Mouse (Mus musculus) liver, postnatal 0 days (tissue): ENCODE measurements around the gene Gm20388. TPM values are rescaled to one million over a fixed set of nuclear protein-coding genes. Genes with fewer than 3 reads are reported as not detected.
A peak's percentile ranks its signal among the peaks of the same experiment; 100 is the strongest.

ENCODE experiments used
- ATAC-seq: fragments of 200-750 bp; cut with Nextera tagmentation; 2 replicates; pipeline ENCODE4 v1.8.0; 2017; ENCODE audit warnings: mild to moderate bottlenecking, moderate library complexity
- DNase-seq: peaks from one replicate; pipeline ENCODE4 v3.0.0-alpha.2; 2016
- H3K27ac ChIP-seq: fragments of 300-500 bp; sonication (generic); 2 replicates; pipeline ENCODE4 v1.5.1; 2014; ENCODE audit warnings: antibody characterized with exemption, moderate library complexity, mild to moderate bottlenecking, low read depth
- H3K27me3 ChIP-seq: fragments of 300-500 bp; sonication (generic); 2 replicates; pipeline ENCODE4 v1.6.1; 2014; ENCODE audit warnings: low read length, control low read depth, mixed read lengths; ENCODE audit not compliant: insufficient read depth
- H3K36me3 ChIP-seq: fragments of 300-500 bp; sonication (generic); replicated peaks from 2 replicates; pipeline ENCODE4 v1.6.1; 2014; ENCODE audit warnings: mild to moderate bottlenecking, control low read depth, low read length, moderate library complexity, mixed read lengths; ENCODE audit not compliant: insufficient read depth
- H3K4me1 ChIP-seq: fragments of 300-500 bp; sonication (generic); 2 replicates; pipeline ENCODE4 v1.6.1; 2014; ENCODE audit warnings: antibody characterized with exemption, mild to moderate bottlenecking, control low read depth; ENCODE audit not compliant: insufficient read depth
- H3K4me2 ChIP-seq: fragments of 300-500 bp; sonication (generic); 2 replicates; pipeline ENCODE4 v1.6.1; 2014; ENCODE audit warnings: low read depth, mild to moderate bottlenecking, low read length, moderate library complexity, mixed read lengths
- H3K4me3 ChIP-seq: fragments of 300-500 bp; sonication (generic); 2 replicates; pipeline ENCODE4 v1.5.1; 2014; ENCODE audit warnings: low read depth, low read length
- H3K9ac ChIP-seq: fragments of 300-500 bp; sonication (generic); replicated peaks from 2 replicates; pipeline ENCODE4 v1.6.1; 2014; ENCODE audit warnings: mild to moderate bottlenecking, moderate library complexity
- H3K9me3 ChIP-seq: fragments of 300-500 bp; sonication (generic); 2 replicates; pipeline ENCODE4 v1.6.1; 2016; ENCODE audit warnings: mild to moderate bottlenecking, control low read depth, low read length, mixed read lengths
- CTCF ChIP-seq: sonication (generic); IDR thresholded peaks from 2 replicates; pipeline ENCODE4 v1.5.1; 2016; ENCODE audit warnings: antibody characterized with exemption, low read depth
- EP300 ChIP-seq: IDR thresholded peaks from 2 replicates; pipeline ENCODE4 v1.6.1; 2016; ENCODE audit warnings: antibody characterized with exemption, low read depth, mild to moderate bottlenecking
- WGBS: fragments of 180-500 bp; shearing (Covaris S2); extraction: QIAGEN DNeasy Blood & Tissue Kit; methylation state at CpG from one replicate; pipeline ENCODE4 v1.1.7; 2014; ENCODE audit not compliant: insufficient replicate concordance; 5-methylcytosine and 5-hydroxymethylcytosine counted together
- polyA plus RNA-seq: library from polyadenylated mRNA; unstranded; fragments of >200 nt; fragmentation: Nextera tagmentation; extraction: Ambion mirVana; gene quantifications from 2 replicates; pipeline ENCODE4 v1.2.1, GENCODE M21; 2015

Gene Gm20388
- polyA plus RNA-seq, 1 experiment from 2014 or later = not detected

- Histone ChIP-seq H3K27ac (no peak overlapping the region), H3K4me2 (no peak overlapping the region), H3K9ac (no peak overlapping the region), H3K27me3 (peaks cover 8% of the 10 kb centered on the region), H3K36me3 (no peaks in the 10 kb centered on the region), H3K9me3 (no peaks in the 10 kb centered on the region), H3K4me3 (no peak overlapping the region), H3K4me1 (peaks cover 41% of the 10 kb centered on the region)
- ATAC-seq (peak; percentile 76), DNase-seq (peak; percentile 92)
- TF ChIP-seq CTCF (peak; percentile 99), EP300 (no peak)
- 5% methylated on average over 5 of the region's 5 CpGs for WGBS
Measured at GRCm38 (mm10) chr8:122273152-122273551, 2362.5 kb downstream of the Gm20388 start.

DNA sequence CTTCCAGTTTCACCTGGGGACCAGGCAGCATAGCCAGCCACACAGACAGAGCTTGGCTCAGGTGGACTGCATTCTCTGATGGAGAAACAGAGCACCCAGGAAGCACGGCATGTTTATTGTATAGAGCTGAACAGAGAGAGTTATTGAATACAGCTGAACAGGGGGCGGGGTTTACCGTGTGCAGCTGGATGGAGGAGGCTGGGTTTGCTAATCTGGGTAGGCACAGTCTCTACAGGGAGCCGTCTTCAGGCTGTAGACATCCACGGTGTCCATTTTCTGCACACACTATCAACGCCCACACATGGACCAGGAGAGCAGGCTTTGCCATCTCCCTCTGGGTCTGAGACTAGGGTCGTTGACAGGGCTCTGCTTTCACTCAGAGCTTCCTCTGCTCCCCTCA, 2363.2 kb downstream of the Gm20388 start:
- TF ChIP-seq EP300 = no peak
- no peak for TF ChIP-seq CTCF
- ATAC-seq = peak; percentile 69
- Histone ChIP-seq H3K27ac (no peak overlapping the region), H3K9ac (no peak overlapping the region), H3K9me3 (no peaks in the 10 kb centered on the region), H3K27me3 (peaks cover 6% of the 10 kb centered on the region), H3K4me3 (no peak overlapping the region), H3K4me2 (0 out of 2 replicates have a peak overlapping the region, but pooled peaks have one; percentile 13), H3K36me3 (no peaks in the 10 kb centered on the region), H3K4me1 (peaks cover 40% of the 10 kb centered on the region)
- 32% methylated on average over 7 of the region's 7 CpGs for WGBS
- peak; percentile 55 for DNase-seq

- H3K27ac ChIP-seq = no peak overlapping the region
Measured at GRCm38 (mm10) chr8:122274651-122275391, 2364.2 kb downstream of the Gm20388 start.

GRCm38 (mm10) chr8:122276308-122276707, 2365.7 kb downstream of the Gm20388 start:
- no peak overlapping the region for H3K27ac ChIP-seq
- H3K4me2 ChIP-seq = no peak overlapping the region
- no peak for TF ChIP-seq CTCF
- TF ChIP-seq EP300 = no peak
- WGBS = 73% methylated on average over 5 of the region's 5 CpGs
- peaks cover 48% of the 10 kb centered on the region for H3K4me1 ChIP-seq
- H3K4me3 ChIP-seq = no peak overlapping the region
- no peaks in the 10 kb centered on the region for H3K9me3 ChIP-seq
- H3K27me3 ChIP-seq = no peaks in the 10 kb centered on the region; the same call in 1 of the 2 replicates
- no peaks in the 10 kb centered on the region for H3K36me3 ChIP-seq
- no peak overlapping the region for H3K9ac ChIP-seq
- ATAC-seq (no peak), DNase-seq (no peak)

More at GRCm38 (mm10) chr8:122274651-122275391, 2364.2 kb downstream of the Gm20388 start:
- WGBS = 60% methylated on average over 11 of the region's 11 CpGs
- TF ChIP-seq EP300 = no peak
- no peak for TF ChIP-seq CTCF
- no peak overlapping the region for H3K4me3 ChIP-seq
- no peak overlapping the region for H3K9ac ChIP-seq
- peaks cover 6% of the 10 kb centered on the region for H3K27me3 ChIP-seq
- ATAC-seq (no peak; the same call in 1 of the 2 replicates), DNase-seq (no peak)
- H3K9me3 ChIP-seq = no peaks in the 10 kb centered on the region
- no peak overlapping the region for H3K4me2 ChIP-seq
- H3K4me1 ChIP-seq = peaks cover 35% of the 10 kb centered on the region
- H3K36me3 ChIP-seq = no peaks in the 10 kb centered on the region

DNA sequence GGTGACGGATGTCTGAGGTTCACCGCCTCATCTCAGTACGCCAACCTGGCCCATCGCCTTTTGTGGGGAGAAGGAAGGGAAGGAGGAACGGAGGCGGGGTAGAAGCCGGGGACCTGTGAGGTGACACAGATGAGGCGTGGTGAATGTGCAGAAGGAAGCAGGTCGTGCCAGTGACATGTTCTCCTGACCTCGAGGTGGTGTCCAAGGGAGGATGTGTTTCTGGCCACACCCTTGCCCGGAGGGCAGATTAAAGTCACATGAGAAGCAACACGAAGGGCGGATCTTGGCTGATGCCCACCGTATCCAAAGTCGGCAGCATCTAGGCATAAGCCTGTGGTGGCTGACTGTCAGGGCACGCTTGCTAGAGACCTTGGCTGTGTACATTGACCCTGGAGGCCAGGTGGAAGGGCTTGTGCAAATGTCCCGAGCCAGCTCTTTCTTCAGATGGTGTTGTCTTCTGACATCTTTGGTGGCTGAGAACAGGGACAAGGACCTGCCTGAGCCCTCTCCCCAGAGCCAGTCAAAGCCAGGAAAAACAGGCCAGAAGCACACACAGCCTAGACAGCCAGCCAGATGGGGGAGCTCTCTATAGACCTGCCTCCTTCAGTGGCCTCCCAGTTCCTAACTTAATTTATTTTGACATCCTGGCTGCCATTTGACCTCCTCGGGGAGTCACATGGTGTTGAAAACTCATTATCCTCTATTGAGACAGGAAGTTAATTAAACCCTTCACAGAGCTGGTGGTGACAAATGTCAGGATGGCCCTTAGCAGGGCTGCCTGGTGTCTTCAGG, 2366.8 kb downstream of the Gm20388 start:
- ATAC-seq = no peak
- no peak for TF ChIP-seq EP300
- TF ChIP-seq CTCF = peak; percentile 46
- Histone ChIP-seq H3K27ac (no peak overlapping the region), H3K9ac (no peak overlapping the region), H3K4me2 (no peak overlapping the region), H3K36me3 (no peaks in the 10 kb centered on the region), H3K4me1 (peaks cover 48% of the 10 kb centered on the region), H3K9me3 (no peaks in the 10 kb centered on the region), H3K4me3 (no peak overlapping the region), H3K27me3 (no peaks in the 10 kb centered on the region)
- DNase-seq = no peak
- WGBS = 74% methylated on average over 18 of the region's 18 CpGs

DNA sequence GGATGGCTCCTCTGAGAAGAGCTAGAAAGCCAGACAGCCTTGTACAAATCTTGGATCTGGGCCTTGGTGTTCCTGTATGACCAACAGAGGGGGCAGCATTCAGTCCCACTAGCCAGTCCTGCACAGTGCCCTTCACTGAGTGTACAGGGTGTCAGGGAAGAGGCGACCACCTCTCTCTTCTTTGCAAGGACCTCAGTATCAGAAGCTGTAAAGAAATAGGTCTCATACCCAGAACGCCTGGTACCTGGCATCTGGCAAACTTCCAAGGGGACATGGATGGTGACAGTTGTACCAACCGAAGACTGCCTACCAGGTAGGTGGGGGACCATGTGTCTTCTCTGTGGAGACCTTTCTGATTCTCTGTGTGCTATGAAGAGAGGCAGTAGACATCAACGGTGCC, 2369.5 kb downstream of the Gm20388 start:
- Histone ChIP-seq H3K9ac (no peak overlapping the region), H3K27me3 (no peaks in the 10 kb centered on the region), H3K4me2 (no peak overlapping the region), H3K9me3 (no peaks in the 10 kb centered on the region), H3K36me3 (no peaks in the 10 kb centered on the region), H3K4me3 (no peak overlapping the region), H3K4me1 (peaks cover 45% of the 10 kb centered on the region), H3K27ac (no peak overlapping the region)
- peak; percentile 42 for TF ChIP-seq CTCF
- TF ChIP-seq EP300 = no peak
- ATAC-seq (no peak), DNase-seq (no peak)
- 72% methylated on average over 4 of the region's 4 CpGs for WGBS
